Mouse (Mus musculus) kidney, postnatal 36 days (tissue): ENCODE results near the gene Lyve1.
A peak's percentile ranks its signal among the peaks of the same experiment; 100 is the strongest.

Experiments
- DNase-seq, 2 experiments: peaks; one replicate each; pipeline ENCODE4 v3.0.0; 2021 to 2022; ENCODE audit warnings: mixed read lengths in 2 of 2

The Lyve1 gene

DNA sequence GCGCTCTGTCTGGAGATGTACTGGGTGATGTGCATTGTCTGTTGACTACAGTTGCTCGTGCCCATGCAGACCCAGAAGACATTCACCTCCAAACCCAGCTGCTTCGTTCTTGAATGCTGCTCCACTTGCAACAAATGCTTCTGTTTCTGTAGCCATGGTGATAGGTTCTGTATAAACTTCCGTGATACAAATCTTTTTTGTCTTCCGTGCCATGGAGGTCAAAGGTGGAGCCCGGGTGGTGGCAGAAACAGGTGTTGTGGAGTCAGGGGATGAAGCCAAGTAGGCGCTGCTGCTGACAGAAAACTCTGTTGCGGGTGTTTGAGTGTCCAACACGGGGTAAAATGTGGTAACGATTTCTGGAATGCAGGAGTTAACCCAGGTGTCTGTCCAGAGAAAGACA, 9.4 kb downstream of the Lyve1 start:
- DNase-seq, result peak in 1 of 2 experiments; percentile 21

DNA sequence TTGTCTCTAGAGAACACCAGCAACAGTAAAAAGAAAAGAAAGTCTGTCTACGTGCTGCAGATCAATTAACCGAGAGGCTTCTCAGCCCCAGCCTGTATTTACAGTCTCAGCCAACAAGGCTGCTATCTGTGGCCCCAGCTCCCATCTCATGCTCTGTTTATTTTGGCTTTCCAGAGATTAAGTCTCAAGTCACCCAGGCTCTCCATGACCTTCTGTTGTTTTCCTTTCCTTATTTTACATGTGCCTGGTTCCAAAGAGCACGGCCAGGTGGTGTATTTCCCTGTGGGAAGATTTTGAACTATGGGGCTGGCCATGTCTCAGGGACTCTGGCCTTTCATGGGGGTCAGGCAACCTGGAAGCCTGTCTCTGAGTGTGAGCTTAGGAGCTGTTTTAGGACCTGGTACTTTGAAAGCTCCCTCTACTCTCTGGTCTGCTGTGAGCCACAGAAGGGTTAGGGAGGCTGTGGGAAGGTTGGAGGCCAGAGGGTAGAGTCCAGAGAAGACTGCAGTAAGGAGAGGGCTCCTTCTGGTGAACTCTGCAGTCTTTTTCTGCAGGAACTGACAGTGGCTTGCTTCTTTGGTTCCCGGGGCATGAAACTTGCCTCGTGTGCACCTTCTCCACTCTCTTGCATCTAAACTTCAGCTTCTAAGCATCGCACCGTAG, 11.4 kb downstream of the Lyve1 start:
- DNase-seq, result peak in 1 of 2 experiments; percentile 14

- DNase-seq, result no peak
Measured at GRCm38 (mm10) chr7:110848371-110848770, 14.7 kb downstream of the Lyve1 start.

DNA sequence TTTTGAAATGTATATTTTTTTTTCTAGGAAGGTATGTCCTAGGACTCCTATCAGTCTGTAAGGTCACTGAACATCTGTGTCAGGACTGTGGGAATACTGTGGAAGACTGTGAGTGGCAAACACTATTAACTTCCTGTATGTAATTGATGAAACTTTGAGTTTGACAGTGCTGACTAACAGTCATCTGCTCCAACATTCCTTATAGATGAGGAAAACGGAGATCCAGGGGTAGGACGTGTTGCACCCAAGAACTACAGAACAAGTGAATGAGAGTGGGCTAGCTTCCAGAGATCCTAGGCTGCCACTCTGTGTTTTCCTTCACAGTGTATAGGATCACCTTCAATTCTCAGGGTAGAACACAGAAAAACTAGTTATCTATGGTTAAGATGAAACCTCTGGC, 15.7 kb downstream of the Lyve1 start:
- no peak for DNase-seq

DNA sequence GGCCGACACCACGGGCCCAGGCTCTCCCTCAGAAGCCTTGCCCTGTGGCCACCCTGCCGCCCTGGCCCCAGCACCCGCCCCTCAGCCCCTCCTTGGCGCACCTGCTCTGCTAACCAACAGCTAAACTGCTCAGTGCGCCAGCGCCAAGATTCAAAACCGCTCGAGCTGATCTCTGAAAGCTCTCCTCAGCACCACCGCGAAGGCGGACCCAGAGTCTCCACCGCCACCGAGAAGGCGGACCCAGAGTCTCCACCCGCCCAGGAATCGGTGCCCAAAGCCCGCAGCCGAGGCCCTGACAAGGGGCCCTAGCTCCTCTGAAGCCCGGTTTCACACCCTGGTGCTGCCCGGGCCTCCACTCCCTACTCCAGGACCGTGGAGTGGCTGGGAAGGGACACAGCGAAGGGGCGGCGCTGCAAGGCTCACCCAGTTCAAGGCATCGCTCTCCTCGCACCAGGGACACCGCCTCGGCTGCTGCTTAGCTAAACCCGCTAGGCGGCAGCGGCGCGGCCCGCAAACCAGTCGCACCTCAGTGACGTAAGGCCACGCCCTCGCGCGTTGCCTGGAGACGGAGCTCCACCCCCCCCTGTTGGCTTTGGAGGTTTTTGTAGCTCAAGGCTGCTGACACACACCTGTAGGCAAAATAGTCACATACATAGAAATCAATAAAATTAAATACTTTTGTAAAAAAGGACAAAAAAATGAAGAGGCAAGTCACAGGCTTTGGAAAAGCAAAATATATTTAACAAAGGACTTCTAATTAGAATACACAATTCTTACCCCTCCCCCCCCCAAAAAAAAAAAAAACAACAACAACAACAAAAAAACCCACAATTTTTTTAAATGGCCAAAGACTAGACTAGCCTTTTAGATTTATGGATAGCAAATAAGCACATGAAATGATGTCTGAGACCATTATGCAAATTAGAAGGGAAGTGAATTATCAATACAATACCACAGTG, 18.8 kb downstream of the Lyve1 start, which contains the start of gene Rnf141:
TSS of gene Rnf141 (minus strand) at position 542 of the 959 bp plus-strand sequence.
- peak; percentile 93 to 96 for DNase-seq

DNA sequence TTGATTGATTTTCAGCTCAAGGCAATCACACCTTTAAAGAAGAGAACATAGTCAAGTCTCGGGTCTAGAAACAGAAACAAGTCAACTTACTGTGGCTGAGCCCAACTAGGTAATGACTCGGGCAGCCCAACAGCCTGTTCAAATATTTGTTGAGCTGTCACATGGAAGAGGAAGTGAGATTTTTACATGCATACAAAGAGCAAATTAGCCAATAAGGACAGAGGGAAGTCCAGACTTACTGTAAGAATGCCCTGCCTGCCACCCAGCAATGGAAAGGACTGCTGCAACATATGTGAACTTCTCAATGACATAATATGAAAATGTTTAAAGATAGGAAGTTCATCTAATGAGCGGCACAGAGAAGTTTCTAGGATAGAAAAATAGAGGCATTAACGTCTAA, 22.7 kb downstream of the Lyve1 start:
- no peak for DNase-seq

- DNase-seq, result no peak
Measured at GRCm38 (mm10) chr7:110834522-110834921, 28.5 kb downstream of the Lyve1 start.

DNA sequence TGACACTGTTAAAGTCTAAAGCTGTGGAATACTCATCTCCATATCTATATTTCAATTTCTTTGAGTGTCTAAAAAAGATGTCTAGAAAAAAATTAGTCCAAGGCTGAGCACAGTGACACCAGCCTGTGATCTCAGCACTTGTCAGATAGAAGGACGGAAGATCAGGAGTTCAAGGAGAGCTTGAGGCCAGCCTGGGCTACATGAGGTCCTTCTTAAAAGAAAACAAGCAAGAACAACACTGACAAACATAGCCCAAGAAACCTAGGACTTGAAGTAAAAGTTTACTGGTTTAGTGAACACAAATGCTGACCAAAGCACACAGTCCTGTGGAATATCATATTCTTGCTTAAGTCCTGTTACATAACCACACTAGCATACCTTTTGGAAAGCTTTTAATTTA, 29.0 kb downstream of the Lyve1 start:
- DNase-seq, result no peak

- DNase-seq, result no peak
Measured at GRCm38 (mm10) chr7:110833024-110833423, 30.0 kb downstream of the Lyve1 start.

GRCm38 (mm10) chr7:110823995-110824953, 38.8 kb downstream of the Lyve1 start:
- no peak for DNase-seq

DNA sequence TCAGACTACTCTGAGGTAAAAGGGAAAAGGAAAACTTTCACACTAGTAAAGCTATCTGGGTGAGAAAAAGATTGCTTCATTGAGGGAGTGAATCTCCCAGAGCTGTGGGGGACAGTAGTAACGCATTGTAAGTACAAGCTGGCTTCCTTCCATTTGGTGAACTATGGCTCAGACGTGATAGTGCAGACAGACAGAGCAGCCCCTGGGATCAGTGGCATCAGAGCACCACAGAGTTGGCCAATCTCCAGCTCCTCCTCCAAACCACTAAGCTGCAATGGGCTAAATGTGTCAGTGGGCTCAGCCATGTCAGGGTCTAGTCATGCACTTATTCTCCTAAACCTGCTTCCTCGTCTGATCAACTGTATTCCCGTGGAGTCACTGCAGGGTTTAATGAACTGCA, 39.4 kb downstream of the Lyve1 start:
- DNase-seq, result no peak

DNA sequence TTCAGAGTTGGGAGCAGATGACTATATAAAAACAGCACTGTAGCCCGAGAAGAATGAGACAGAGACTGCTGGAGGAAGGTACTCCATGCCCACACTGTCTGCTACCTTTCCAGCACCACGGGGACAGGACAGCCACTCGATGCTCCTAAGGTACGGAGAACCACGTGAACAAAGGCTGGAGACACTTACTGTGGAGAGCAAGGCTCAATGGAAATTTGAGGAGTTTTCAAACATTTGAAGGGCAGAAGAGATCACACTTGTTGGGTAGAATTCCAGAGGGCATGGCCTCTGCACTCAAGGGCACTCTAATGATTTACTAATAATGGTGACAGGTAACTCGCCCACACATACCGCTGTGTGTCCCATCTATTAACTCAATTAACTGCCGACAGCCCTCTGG, 40.0 kb downstream of the Lyve1 start:
- DNase-seq, result no peak

DNA sequence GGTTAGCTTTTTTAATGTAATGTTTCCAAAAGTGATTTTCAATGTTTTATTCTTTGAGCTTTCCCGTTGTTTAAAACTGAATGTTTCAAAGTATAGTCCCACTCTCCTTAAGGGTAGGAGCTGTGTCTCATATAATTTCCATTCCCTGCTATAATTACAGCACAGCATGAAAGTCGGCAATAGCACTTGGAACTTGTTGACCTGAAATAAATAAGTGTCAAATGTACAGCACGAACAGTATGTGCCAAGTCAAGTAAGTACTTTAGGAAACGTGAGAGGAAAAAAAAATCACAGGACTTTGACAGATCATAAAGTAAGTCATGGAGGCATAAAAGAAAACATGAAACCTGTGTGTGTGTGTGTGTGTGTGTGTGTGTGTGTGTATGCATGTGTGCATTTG, 41.0 kb downstream of the Lyve1 start:
- DNase-seq, result no peak

DNA sequence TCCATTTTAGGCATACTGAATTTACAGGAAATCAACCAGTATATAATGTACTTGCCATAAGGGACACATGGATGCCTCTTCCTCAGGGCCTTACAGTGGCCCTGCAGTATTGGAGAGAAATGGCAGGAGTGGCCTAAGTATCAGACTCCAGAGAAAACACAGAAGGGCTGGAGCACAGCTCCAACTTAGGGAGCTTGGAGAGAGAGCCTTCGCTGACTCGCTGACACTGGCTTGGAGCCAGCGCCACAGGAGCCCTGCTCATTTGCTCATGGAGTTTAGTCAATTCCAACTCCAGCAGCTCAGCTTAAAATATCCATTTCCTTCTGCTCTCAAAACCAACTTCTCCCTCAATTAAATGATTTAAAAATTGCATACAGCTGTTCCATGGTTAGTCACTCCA, 41.4 kb downstream of the Lyve1 start:
- DNase-seq, result peak in 1 of 2 experiments; percentile 56

GRCm38 (mm10) chr7:110821068-110821467, 42.0 kb downstream of the Lyve1 start:
- no peak for DNase-seq

- no peak for DNase-seq
Measured at GRCm38 (mm10) chr7:110818787-110819350, 44.2 kb downstream of the Lyve1 start.

- DNase-seq, result peak; percentile 51 to 61
Measured at GRCm38 (mm10) chr7:110818206-110818605, 44.8 kb downstream of the Lyve1 start.

- peak; percentile 50 to 70 for DNase-seq
Measured at GRCm38 (mm10) chr7:110816037-110816436, 47.0 kb downstream of the Lyve1 start.

DNA sequence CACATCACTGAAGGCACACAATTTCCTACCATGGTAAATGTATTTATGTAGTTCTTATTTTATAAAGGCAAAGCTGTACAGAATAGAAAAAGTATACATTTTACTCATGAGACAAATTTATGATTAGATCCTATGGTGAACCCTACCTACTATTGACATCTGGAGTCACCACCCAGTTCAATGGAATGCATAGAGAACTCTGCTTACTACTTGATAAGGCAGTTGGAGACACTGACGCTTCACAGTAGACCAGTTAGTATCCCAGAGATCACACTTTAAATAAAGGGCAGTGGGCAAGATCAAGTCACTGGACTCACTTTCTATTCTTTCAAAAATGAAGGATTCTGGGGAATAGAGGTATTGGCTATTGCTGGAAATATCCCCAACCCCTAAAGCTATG, 49.1 kb downstream of the Lyve1 start:
- DNase-seq, result no peak

DNA sequence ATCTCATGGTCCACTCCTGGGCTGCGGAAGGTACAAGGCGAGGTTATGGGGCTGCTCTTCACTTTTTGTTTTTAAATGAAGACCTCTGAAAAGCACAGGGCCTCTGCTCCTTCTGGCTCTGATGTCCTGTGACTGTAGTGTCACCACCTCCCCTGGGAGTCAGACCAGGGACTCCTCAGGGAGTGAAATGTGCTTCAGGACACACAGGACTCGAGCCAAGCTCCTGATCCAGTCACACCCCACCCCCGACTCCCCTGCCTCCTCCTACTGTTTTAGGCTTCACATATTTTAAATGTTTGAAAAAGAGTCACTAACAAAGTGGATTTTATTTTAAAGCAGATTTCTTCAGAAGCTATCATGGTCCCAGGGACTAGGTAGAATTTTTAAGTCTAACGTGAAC, 51.5 kb downstream of the Lyve1 start:
- no peak for DNase-seq

DNA sequence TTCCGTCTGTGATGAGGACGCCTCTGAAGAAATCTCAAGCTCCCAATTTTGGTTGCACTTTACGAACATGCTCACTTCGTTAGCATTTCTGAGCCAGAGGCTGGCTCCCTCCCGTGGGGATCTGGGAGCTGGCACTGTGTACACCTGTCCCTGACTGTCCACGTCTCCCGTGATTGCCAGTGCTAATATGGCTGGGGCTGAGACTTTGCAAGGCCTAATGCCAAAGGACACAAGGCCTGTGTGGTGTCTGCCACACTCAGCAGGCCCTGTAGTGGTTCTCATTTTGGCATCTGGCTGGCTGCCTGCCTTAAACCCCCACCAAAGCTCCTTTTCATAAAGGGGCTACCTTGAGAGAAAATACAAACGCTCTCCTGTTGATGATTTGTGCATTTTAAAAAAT, 52.0 kb downstream of the Lyve1 start:
- no peak for DNase-seq
